40 mouse cellular contexts compared by ENCODE assay signal in genomic region chr16:10147401-10147800, GRCm38 (mm10). TPM values are rescaled to one million over a fixed set of nuclear protein-coding genes. Genes with fewer than 3 reads are reported as not detected.
"Had no signal": no experiment of that assay in that cellular context is flagged by ENCODE, and none has a peak within 500 bp of the region (broad histone marks: within the 10 kb centered on the region; RNA-seq: fewer than 3 reads in every experiment).

No protein-coding gene starts in this region.

- DNase-seq: gastrocnemius, postnatal 14 days; gastrocnemius, postnatal 36 days; heart, adult 18-20 months; heart, postnatal 14 days; heart, postnatal 36 days; kidney, adult 11 months; kidney, adult 2 months; kidney, adult 9 months; kidney, postnatal 14 days; kidney, postnatal 36 days; layer of hippocampus, adult 9-11 months; layer of hippocampus, postnatal 36 days; left cerebral cortex, postnatal 4 days had no signal

- ATAC-seq: hindbrain, postnatal 0 days; intestine, embryonic 16.5 days; liver, embryonic 12.5 days had no signal

- H3K4me1 ChIP-seq: heart, embryonic 10.5 days; heart, embryonic 12.5 days; hindbrain, embryonic 13.5 days; hindbrain, embryonic 15.5 days; kidney, embryonic 15.5 days; limb, embryonic 13.5 days; limb, embryonic 15.5 days; liver, embryonic 12.5 days had no signal

- H3K9me3 ChIP-seq: heart, embryonic 10.5 days; hindbrain, embryonic 13.5 days; hindbrain, embryonic 15.5 days; kidney, embryonic 15.5 days; limb, embryonic 15.5 days; liver, embryonic 12.5 days had no signal

- H3K9ac ChIP-seq: heart, embryonic 12.5 days; hindbrain, embryonic 13.5 days; hindbrain, embryonic 15.5 days; kidney, embryonic 15.5 days; limb, embryonic 13.5 days; limb, embryonic 15.5 days; liver, embryonic 12.5 days; liver, embryonic 14.5 days had no signal

- H3K4me3 ChIP-seq: heart, embryonic 10.5 days; heart, embryonic 12.5 days; hindbrain, embryonic 13.5 days; hindbrain, embryonic 15.5 days; kidney, embryonic 15.5 days; limb, embryonic 13.5 days; limb, embryonic 15.5 days; liver, embryonic 12.5 days had no signal

- H3K36me3 ChIP-seq: heart, embryonic 10.5 days; heart, embryonic 12.5 days; hindbrain, embryonic 13.5 days; hindbrain, embryonic 15.5 days; kidney, embryonic 15.5 days; limb, embryonic 13.5 days; limb, embryonic 15.5 days; liver, embryonic 12.5 days had no signal

- H3K27ac ChIP-seq: heart, embryonic 10.5 days; hindbrain, embryonic 13.5 days; hindbrain, embryonic 15.5 days; hindbrain, postnatal 0 days; kidney, embryonic 15.5 days; kidney, postnatal 0 days; limb, embryonic 13.5 days; limb, embryonic 15.5 days; liver, embryonic 12.5 days; liver, embryonic 14.5 days had no signal

- H3K4me2 ChIP-seq: heart, embryonic 12.5 days; hindbrain, embryonic 13.5 days; hindbrain, embryonic 15.5 days; kidney, embryonic 15.5 days; limb, embryonic 13.5 days; limb, embryonic 15.5 days; liver, embryonic 12.5 days had no signal

- H3K27me3 ChIP-seq: heart, embryonic 12.5 days; hindbrain, embryonic 13.5 days; hindbrain, embryonic 15.5 days; kidney, embryonic 15.5 days; limb, embryonic 13.5 days; limb, embryonic 15.5 days; liver, embryonic 12.5 days had no signal

RNA-seq across cellular contexts. Expression of gene Rpl39l, which starts 22.6 kb away (rescaled TPM):
- total RNA-seq: gastrocnemius, adult 18-20 months; gastrocnemius, adult 8-10 months; gastrocnemius, postnatal 36 days; heart, adult 18-20 months; heart, adult 8-10 months; heart, postnatal 14 days; heart, postnatal 36 days; hindbrain, postnatal 0 days; layer of hippocampus, adult 18-20 months; layer of hippocampus, adult 8-10 months; layer of hippocampus, postnatal 14 days; layer of hippocampus, postnatal 36 days; left cerebral cortex, adult 18-20 months; left cerebral cortex, adult 8-10 months; left cerebral cortex, postnatal 10 days; left cerebral cortex, postnatal 25 days; left cerebral cortex, postnatal 4 days; liver, adult 2 months had no signal
- polyA plus RNA-seq: heart, embryonic 14.5 days; hindbrain, embryonic 15.5 days; hindbrain, postnatal 0 days; intestine, embryonic 14.5 days; kidney, adult 2 months; kidney, postnatal 0 days; large intestine, adult 2 months; liver, adult 2 months had no signal

RNA-seq across cellular contexts. Expression of gene Atf7ip2, which starts 45.1 kb away (rescaled TPM):
- total RNA-seq: gastrocnemius, adult 18-20 months; gastrocnemius, adult 8-10 months; gastrocnemius, postnatal 14 days; gastrocnemius, postnatal 36 days; heart, adult 18-20 months; heart, adult 8-10 months; heart, postnatal 14 days; heart, postnatal 36 days; hindbrain, postnatal 0 days; layer of hippocampus, postnatal 14 days; layer of hippocampus, postnatal 36 days; left cerebral cortex, adult 18-20 months; left cerebral cortex, adult 8-10 months; left cerebral cortex, postnatal 25 days had no signal
- polyA plus RNA-seq: gonadal fat pad, adult 2 months; liver, adult 2 months had no signal
